ENCODE assay signal across 11 mouse cellular contexts in the genomic region with DNA sequence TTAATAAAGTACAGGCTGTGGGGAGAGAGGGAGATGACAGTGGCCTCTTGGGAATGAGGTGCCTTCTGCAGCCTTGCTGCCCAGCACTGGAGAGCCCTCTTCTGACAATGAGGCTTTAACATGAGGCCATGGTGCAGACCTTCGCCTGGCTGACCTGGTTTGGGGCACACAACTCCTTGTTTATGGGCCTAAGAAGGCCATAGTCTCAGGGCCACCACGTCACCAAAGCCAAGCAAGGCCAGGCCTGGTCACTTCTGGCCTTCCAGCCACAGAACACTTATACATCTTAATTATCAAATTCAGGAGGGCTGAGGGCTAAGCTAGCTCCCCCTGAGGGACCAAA.
DNase-seq lines count a peak whose midpoint lies in the region; ATAC-seq lines count a peak whose summit lies in the region.
"Had no signal": no experiment of that assay in that cellular context is flagged by ENCODE, and none has a peak within 500 bp of the region (broad histone marks: within the 10 kb centered on the region; RNA-seq: fewer than 3 reads in every experiment).

No protein-coding gene starts in this region.

- H3K9ac ChIP-seq in kidney, embryonic 16.5 days (replicated peaks; ENCODE audit: low read length), result no peak overlapping the region
- peak overlapping the region; percentile 20; the same call in 1 of the 2 replicates for H3K9ac ChIP-seq in intestine, embryonic 16.5 days (ENCODE audit: low read depth, low read length)
- H3K9ac ChIP-seq: embryonic facial prominence, embryonic 15.5 days; forebrain, embryonic 13.5 days had no signal

- no peak overlapping the region for H3K4me3 ChIP-seq in heart, embryonic 10.5 days
- H3K4me3 ChIP-seq in kidney, embryonic 16.5 days (ENCODE audit: low read length), result no peak overlapping the region
- no peak overlapping the region for H3K4me3 ChIP-seq in intestine, embryonic 16.5 days (ENCODE audit: low read length)
- H3K4me3 ChIP-seq: embryonic facial prominence, embryonic 15.5 days; forebrain, embryonic 13.5 days; hindbrain, embryonic 12.5 days had no signal

- H3K27ac ChIP-seq in heart, embryonic 10.5 days, result peak overlapping the region; percentile 72
- H3K27ac ChIP-seq in kidney, embryonic 16.5 days (ENCODE audit: low read length), result peak overlapping the region; percentile 26
- H3K27ac ChIP-seq in intestine, embryonic 16.5 days (ENCODE audit: low read length), result peak overlapping the region; percentile 68
- H3K27ac ChIP-seq: forebrain, embryonic 13.5 days; hindbrain, embryonic 12.5 days had no signal

- no peaks in the 10 kb centered on the region for H3K27me3 ChIP-seq in heart, embryonic 10.5 days (ENCODE audit: insufficient read depth, poor library complexity, severe bottlenecking)
- H3K27me3 ChIP-seq in kidney, embryonic 16.5 days (ENCODE audit: insufficient read depth, low read length), result no peaks in the 10 kb centered on the region
- no peaks in the 10 kb centered on the region for H3K27me3 ChIP-seq in intestine, embryonic 16.5 days (replicated peaks; ENCODE audit: control insufficient read depth, insufficient read depth, low read length)
- H3K27me3 ChIP-seq: embryonic facial prominence, embryonic 15.5 days; hindbrain, embryonic 12.5 days had no signal

- H3K9me3 ChIP-seq in heart, embryonic 10.5 days, result no peaks in the 10 kb centered on the region
- no peaks in the 10 kb centered on the region for H3K9me3 ChIP-seq in kidney, embryonic 16.5 days (ENCODE audit: low read length)
- H3K9me3 ChIP-seq in intestine, embryonic 16.5 days (ENCODE audit: control insufficient read depth, low read length), result no peaks in the 10 kb centered on the region
- H3K9me3 ChIP-seq: embryonic facial prominence, embryonic 15.5 days; forebrain, embryonic 13.5 days; hindbrain, embryonic 12.5 days had no signal

- WGBS in heart, embryonic 10.5 days, result 83% methylated on average over 2 of the region's 2 CpGs
- WGBS in kidney, embryonic 16.5 days, result 91% methylated on average over 2 of the region's 2 CpGs
- WGBS in intestine, embryonic 16.5 days, result 91% methylated on average over 2 of the region's 2 CpGs

- H3K36me3 ChIP-seq in heart, embryonic 10.5 days, result no peaks in the 10 kb centered on the region
- no peaks in the 10 kb centered on the region for H3K36me3 ChIP-seq in kidney, embryonic 16.5 days (ENCODE audit: insufficient read depth, low read length)
- H3K36me3 ChIP-seq in intestine, embryonic 16.5 days (ENCODE audit: control insufficient read depth, insufficient read depth, low read length), result no peaks in the 10 kb centered on the region
- H3K36me3 ChIP-seq: embryonic facial prominence, embryonic 15.5 days; hindbrain, embryonic 12.5 days had no signal

- no peak for ATAC-seq in kidney, embryonic 16.5 days (ENCODE audit: low FRiP score, low TSS enrichment)
- ATAC-seq in intestine, embryonic 16.5 days, result no peak
- ATAC-seq in erythroid progenitor cell, adult 5-6 weeks (replicated peaks; ENCODE audit: low FRiP score, poor library complexity, severe bottlenecking), result no peak
- ATAC-seq: forebrain, embryonic 13.5 days had no signal

- H3K4me1 ChIP-seq in heart, embryonic 10.5 days, result peaks cover 86% of the 10 kb centered on the region
- peaks cover 33% of the 10 kb centered on the region for H3K4me1 ChIP-seq in kidney, embryonic 16.5 days (ENCODE audit: insufficient read depth, low read length)
- H3K4me1 ChIP-seq in intestine, embryonic 16.5 days (ENCODE audit: control insufficient read depth, insufficient read depth, low read length), result peaks cover 54% of the 10 kb centered on the region

- no peak for DNase-seq in heart, embryonic 10.5 days (ENCODE audit: low spot score)
- no peak for DNase-seq in heart, adult 18-20 months
- DNase-seq in kidney, postnatal 4 days, result no peak
- peak; percentile 90 for DNase-seq in adrenal gland, adult 8-10 months
- no peak for DNase-seq in frontal cortex, postnatal 25 days (ENCODE audit: low spot score in 2 of 2)

- H3K4me2 ChIP-seq in kidney, embryonic 16.5 days (replicated peaks; ENCODE audit: low read depth, low read length), result no peak overlapping the region
- no peak overlapping the region for H3K4me2 ChIP-seq in intestine, embryonic 16.5 days (ENCODE audit: low read depth, low read length)
- H3K4me2 ChIP-seq: embryonic facial prominence, embryonic 15.5 days; forebrain, embryonic 13.5 days; hindbrain, embryonic 12.5 days had no signal
